Mouse (Mus musculus): ENCODE results near the gene Cxcl3.

The Cxcl3 gene

GRCm38 (mm10) chr5:90785659-90786588 lies at the start of gene Cxcl3:
Gene Cxcl3 (plus strand): TSS chr5:90786103.
- DNase-seq: peak; percentile 63

- no peak for DNase-seq
These were observed 43.9 kb upstream of the Cxcl3 start for GRCm38 (mm10) chr5:90742029-90742428.

GRCm38 (mm10) chr5:90753934-90754333 lies 32.0 kb upstream of the Cxcl3 start:
- DNase-seq: no peak

- DNase-seq: peak; percentile 15
These were observed 27.8 kb upstream of the Cxcl3 start for GRCm38 (mm10) chr5:90758020-90758605.

DNA sequence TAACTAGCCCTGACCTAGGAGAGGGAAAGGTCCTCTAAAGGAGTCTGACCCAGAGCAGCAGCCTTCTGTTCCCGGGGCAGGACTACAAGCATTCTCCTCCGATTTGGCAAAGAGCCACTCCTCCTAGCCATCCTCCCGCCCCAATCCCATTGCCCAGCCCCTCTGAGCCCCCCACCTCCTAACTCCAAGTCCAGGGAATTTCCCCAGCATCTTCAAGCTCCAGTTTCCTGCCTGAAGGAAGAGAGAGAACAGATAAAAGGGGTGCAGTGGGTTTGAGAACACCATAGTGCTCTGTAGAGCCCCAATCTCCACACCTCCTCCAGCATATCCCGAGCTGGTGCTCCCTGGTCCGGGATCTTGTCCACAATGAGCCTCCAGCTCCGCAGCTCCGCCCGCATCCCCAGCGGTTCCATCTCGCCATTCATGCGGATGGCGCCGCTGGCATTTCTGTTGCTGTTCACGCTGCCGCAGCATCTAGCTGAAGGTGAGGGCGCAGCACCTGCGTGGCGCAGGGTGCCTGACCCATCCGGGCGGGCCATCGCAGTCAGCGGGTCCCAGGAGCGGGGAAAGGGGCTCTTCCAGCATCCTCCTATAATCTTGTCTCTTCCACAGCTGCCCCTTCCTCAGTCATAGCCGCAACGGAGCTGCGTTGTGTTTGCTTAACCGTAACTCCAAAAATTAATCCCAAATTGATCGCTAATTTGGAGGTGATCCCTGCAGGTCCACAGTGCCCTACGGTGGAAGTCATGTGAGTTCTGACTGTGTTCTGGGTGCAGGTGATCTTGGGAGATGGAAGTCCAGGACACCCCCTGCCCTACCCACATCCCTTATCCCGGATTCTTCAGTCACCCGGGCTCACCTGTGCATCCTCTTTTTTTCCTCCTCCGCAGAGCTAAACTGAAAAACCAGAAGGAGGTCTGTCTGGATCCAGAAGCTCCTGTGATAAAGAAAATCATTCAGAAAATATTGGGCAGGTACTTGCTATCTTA lies 26.5 kb upstream of the Cxcl3 start, which contains the start of gene Cxcl5:
TSS of gene Cxcl5 (plus strand) at position 284 of the 989 bp plus-strand sequence.
- peak; percentile 44 for DNase-seq

GRCm38 (mm10) chr5:90760303-90760702 lies 25.6 kb upstream of the Cxcl3 start:
- no peak for DNase-seq

DNA sequence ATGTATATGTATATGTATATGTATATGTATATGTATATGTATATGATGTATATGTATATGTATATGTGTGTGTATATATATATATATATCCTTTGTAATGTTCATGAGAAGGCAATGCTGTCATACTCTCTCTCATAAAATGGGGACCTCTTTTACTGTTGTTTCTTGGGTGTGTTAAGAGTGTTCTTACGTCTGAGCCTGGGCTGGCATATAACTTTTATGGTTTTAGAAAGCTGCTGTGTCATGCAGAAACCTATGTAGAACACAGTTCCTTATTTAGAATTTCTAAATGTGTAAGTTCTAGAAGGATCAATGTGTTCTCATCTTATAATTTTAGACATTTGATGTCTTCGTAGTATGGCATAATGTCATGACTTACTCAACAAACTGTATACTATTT lies 25.1 kb upstream of the Cxcl3 start:
- no peak for DNase-seq

- DNase-seq: no peak
These were observed 24.1 kb upstream of the Cxcl3 start for GRCm38 (mm10) chr5:90761834-90762233.

DNA sequence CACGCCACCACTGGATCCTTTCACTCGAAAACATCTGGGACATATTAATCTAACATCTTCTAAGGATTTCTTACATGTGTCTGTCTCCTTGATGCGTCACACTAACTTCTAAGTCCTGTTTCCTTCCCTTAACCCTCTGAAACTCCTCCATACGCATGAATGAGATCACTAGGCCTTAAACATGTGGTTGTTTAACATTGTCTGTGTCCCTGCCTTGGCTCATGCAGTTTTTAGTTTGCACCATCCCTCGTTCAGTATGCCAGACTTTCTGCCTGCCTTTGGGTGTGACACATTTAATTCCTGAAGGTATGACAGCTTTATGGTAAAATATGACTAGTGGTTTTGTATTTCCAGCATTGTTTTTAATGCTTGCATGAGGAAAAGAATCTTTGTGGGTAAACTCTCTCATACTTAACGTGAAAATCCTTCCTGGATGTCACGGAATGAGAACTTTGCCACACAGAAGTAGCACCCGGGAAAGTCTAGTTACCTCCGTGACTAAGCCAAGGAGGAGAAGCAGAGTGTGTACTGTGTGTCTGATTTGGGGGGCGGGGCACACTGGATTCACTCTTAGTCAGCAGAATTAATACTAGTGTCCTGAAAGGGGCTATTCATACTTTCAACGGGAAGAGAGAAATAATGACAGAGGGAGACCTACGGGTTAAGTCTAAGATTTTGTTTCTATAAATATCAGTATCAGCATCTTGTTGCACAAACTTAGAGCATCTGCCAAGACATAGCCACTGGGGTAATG lies 21.8 kb upstream of the Cxcl3 start:
- DNase-seq: no peak

DNA sequence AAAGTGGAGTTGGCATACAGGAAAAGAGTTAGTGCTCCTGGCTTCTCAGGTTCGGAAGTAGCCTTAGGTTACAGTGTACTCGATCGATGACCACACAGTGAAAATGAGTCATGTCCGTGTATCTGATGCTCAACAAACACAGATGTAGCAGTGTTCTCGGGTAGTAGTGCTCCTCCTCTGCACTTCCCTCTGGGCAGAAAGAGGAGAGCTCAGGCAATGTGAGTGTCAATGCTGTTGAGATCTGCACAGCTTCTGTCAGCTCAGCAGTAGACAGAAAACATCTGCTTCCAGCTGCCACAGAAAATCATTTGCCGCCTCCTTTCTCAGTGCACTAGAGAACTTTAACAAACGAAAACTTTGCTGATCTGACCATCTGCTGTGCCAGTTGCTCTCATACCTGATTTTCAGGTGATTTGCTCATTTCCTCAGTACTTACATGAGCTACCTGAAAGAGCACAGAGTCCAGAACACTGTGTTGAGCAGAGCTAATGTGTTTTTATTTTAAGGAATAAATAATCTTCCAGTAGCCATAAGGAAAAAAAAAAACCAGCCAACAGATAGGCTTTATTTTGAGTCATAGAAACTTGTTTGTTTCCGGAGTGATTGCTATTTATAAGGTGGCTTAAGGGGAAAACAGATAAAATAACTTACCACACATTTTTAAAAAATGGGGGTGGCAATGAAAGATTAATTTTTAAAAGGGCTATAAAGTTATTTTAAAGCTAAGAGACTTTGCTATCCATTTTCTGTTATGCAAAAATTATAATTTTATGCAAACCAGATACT lies 19.9 kb upstream of the Cxcl3 start:
- no peak for DNase-seq

DNA sequence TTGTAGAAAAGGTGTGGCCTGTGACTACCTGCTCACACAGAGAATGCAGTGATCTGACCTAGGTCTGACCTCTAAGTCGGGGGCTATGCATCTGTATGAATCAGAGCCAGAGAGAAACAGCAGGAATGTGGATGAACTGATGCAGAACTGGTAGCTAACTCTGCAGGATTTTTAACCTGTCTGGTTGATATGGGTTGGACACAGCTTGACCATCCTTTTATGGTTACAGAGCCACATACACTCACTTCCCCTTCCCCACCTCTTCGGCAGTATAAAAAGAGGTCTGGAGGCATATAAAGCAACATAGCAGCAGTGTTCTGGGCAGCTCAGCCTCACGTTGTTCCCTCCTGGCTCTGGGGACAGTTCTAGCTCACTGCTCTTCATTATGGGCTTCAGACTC lies 17.7 kb upstream of the Cxcl3 start, which contains the start of gene Ppbp:
TSS of gene Ppbp (plus strand) at position 301 of the 400 bp plus-strand sequence.
- no peak for DNase-seq

DNA sequence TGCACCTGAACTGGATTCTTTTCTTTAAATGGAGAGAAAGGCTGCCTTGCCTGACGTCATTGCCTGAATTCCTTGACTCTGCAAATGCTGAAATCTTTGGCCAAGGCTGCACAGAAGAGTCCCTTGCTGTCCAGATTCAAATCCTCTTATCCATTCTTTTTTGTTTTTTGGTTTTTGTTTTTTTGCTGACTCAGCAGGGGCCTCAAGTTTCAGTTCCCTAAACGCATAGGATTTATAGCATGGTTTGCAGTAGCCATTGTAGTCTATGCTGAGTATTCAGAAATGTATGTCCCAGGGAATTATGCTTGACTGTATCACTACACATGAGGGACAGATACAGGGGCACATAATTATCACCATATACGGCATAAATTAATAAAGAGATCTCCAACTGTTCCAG lies 14.5 kb upstream of the Cxcl3 start:
- no peak for DNase-seq

- DNase-seq: no peak
These were observed 13.8 kb upstream of the Cxcl3 start, which contains the start of gene Pf4 for GRCm38 (mm10) chr5:90771880-90772653. Gene Pf4 (plus strand): TSS chr5:90772435.

DNA sequence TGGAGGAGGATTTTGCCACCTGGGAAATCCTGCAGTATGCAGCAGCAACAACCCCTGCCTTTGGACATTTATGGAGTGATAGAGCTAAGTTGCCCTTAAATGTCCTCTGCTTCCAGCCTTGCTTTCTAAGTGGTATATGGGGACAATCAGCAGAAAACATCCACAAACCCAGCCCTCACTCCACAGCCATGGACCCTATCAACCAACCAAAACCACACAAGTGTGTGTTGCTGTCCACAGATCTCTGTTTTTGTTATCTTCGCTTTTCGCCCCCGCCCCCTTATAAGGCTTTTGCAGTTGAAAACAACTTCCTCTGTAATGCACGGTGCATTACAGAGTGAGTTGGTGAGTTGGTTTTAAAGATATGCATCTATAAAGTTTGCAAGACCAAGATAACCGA lies 10.3 kb upstream of the Cxcl3 start:
- DNase-seq: no peak

DNA sequence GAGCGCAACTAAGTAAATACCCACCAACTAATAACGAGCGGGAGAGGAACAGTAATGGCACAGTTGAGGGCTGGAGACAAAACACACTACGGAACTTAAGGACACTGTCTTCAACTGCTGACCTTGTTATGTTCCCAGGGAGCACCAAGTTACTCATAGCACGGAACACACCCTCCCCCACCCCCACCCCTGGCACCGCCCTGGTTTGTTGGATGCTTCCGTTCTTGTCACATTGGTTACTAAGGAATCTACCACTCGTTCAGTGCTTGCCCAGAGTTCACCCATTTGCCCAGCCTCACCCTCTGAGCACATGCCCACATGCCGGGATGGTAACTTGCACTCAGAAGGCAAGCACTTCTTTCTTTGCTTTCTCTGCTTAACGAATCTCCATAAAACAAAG lies 8.3 kb upstream of the Cxcl3 start:
- DNase-seq: no peak

DNA sequence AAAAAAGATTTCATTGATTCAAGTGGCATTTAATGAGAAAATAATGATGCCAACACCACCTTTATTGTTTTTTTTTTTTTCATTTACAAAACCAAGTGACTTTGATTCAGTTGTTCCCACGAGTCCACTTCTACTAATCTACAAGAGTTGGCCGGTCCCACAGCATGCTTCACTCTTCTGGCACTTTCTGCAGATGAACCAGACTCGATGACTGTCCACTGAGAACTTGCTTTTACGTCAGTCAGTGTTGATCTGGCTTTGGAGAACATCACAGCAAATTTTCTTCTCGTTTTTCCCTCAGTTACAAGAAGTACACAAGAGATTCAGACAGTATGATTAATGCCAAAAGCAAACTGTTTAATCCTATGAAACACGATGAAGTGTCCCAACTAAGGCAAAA lies 7.0 kb upstream of the Cxcl3 start:
- DNase-seq: no peak

GRCm38 (mm10) chr5:90783697-90784096 lies 2.2 kb upstream of the Cxcl3 start:
- no peak for DNase-seq

DNA sequence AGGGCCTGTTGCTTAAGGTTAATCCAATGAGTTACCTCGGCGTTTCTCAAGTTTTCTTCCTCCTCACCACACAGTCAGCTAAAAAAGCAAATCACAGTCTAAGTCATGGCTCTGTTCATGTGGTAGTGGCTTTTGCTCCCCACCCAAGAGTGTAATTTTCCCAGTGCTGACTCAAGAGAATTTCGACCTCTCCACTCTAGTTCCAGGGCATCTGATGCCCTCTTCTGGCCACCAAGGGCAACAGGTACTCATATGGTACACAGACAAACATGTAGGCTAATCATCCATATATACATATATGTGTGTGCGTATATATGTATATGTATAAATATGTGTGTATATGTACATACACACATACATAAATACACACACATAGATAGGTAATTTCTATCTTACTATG lies 2.2 kb downstream of the Cxcl3 start:
- DNase-seq: no peak

DNA sequence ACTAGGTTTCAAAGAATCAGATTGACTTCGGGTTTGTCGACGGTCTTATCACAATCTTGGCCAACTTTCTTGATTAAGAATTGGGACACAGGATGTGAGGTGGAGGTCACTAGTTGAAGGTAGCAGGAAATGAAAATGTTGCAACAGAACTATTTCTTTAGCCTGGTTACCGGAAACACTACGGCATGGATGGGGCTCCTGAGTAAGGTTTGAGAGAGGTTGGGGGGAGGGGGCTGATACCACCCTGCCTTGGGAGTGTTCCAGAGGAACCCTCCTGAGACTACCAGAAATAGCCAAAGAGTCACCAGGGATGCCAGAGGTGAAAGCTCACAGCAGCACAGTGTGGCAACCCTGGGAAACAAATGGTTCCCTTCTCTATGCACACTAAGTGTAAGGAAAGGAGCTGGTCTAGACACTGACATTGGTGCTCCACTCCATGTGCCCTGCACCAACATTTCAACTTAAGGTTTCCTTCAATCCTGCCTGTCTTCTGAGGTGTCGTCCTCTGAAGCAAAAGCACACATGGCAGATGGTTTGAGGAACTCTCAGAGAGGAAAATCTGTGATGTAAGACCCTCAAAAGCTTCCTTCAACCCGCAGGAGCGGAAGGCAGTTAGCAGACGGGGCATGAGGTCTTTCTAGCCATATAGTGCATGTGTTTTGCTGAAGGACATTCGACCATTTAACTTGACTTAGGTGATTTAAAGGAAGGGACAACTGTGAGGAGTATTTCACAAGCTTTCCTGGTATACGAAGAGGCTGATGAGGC lies 3.6 kb downstream of the Cxcl3 start:
- DNase-seq: no peak

GRCm38 (mm10) chr5:90790074-90790502 lies 4.2 kb downstream of the Cxcl3 start:
- no peak for DNase-seq
